Mouse (Mus musculus): ENCODE measurements around the gene Olfr1330. TPM values are rescaled to one million over a fixed set of nuclear protein-coding genes. Genes with fewer than 3 reads are reported as not detected.

Olfr1330 gene
- polyA plus RNA-seq (2014; fragmentation: Illumina TruSeq; extraction: RNeasy Lipid Tissue Mini Kit (QIAGEN cat#74804); ENCODE audit: low read depth, low replicate concordance) = not detected

GRCm38 (mm10) chr4:118888297-118888696, at the start of gene Olfr1330:
TSS of gene Olfr1330 (plus strand) at chr4:118888597.

GRCm38 (mm10) chr4:118864349-118864748, 24.0 kb upstream of the Olfr1330 start, which contains the start of gene Olfr1331:
TSS of gene Olfr1331 (plus strand) at chr4:118864649.

GRCm38 (mm10) chr4:118917365-118917764, 29.0 kb downstream of the Olfr1330 start, which contains the start of gene Olfr1329:
TSS of gene Olfr1329 (minus strand) at chr4:118917465.

GRCm38 (mm10) chr4:118938512-118938911, 50.1 kb downstream of the Olfr1330 start, which contains the start of gene Olfr1328:
TSS of gene Olfr1328 (minus strand) at chr4:118938612.

Other genes with a start within 250 kb of the Olfr1330 start
- not detected for gene Olfr62, start 229.6 kb upstream of the Olfr1330 start, polyA plus RNA-seq (2014; fragmentation: Illumina TruSeq; extraction: RNeasy Lipid Tissue Mini Kit (QIAGEN cat#74804); ENCODE audit: low read depth, low replicate concordance)
- not detected for gene Olfr1342, start 195.8 kb upstream of the Olfr1330 start, polyA plus RNA-seq (2014; fragmentation: Illumina TruSeq; extraction: RNeasy Lipid Tissue Mini Kit (QIAGEN cat#74804); ENCODE audit: low read depth, low replicate concordance)
- 0.16 TPM for gene Olfr1341, start 185.1 kb upstream of the Olfr1330 start, polyA plus RNA-seq (2014; fragmentation: Illumina TruSeq; extraction: RNeasy Lipid Tissue Mini Kit (QIAGEN cat#74804); ENCODE audit: low read depth, low replicate concordance)
- gene Olfr1340, start 168.5 kb upstream of the Olfr1330 start, polyA plus RNA-seq (2014; fragmentation: Illumina TruSeq; extraction: RNeasy Lipid Tissue Mini Kit (QIAGEN cat#74804); ENCODE audit: low read depth, low replicate concordance) = not detected
- gene Olfr1339, start 156.4 kb upstream of the Olfr1330 start, polyA plus RNA-seq (2014; fragmentation: Illumina TruSeq; extraction: RNeasy Lipid Tissue Mini Kit (QIAGEN cat#74804); ENCODE audit: low read depth, low replicate concordance) = not detected
- gene Olfr1338, start 129.9 kb upstream of the Olfr1330 start, polyA plus RNA-seq (2014; fragmentation: Illumina TruSeq; extraction: RNeasy Lipid Tissue Mini Kit (QIAGEN cat#74804); ENCODE audit: low read depth, low replicate concordance) = 2.2 TPM
- gene Olfr1337, start 106.0 kb upstream of the Olfr1330 start, polyA plus RNA-seq (2014; fragmentation: Illumina TruSeq; extraction: RNeasy Lipid Tissue Mini Kit (QIAGEN cat#74804); ENCODE audit: low read depth, low replicate concordance) = not detected
- gene Olfr1335, start 78.7 kb upstream of the Olfr1330 start, polyA plus RNA-seq (2014; fragmentation: Illumina TruSeq; extraction: RNeasy Lipid Tissue Mini Kit (QIAGEN cat#74804); ENCODE audit: low read depth, low replicate concordance) = not detected
- gene Olfr1333, start 52.3 kb upstream of the Olfr1330 start, polyA plus RNA-seq (2014; fragmentation: Illumina TruSeq; extraction: RNeasy Lipid Tissue Mini Kit (QIAGEN cat#74804); ENCODE audit: low read depth, low replicate concordance) = not detected
- gene Olfr1331, start 23.9 kb upstream of the Olfr1330 start, polyA plus RNA-seq (2014; fragmentation: Illumina TruSeq; extraction: RNeasy Lipid Tissue Mini Kit (QIAGEN cat#74804); ENCODE audit: low read depth, low replicate concordance) = not detected
- gene Olfr1329, start 28.9 kb downstream of the Olfr1330 start, polyA plus RNA-seq (2014; fragmentation: Illumina TruSeq; extraction: RNeasy Lipid Tissue Mini Kit (QIAGEN cat#74804); ENCODE audit: low read depth, low replicate concordance) = not detected
- gene Olfr1328, start 50.0 kb downstream of the Olfr1330 start, polyA plus RNA-seq (2014; fragmentation: Illumina TruSeq; extraction: RNeasy Lipid Tissue Mini Kit (QIAGEN cat#74804); ENCODE audit: low read depth, low replicate concordance) = not detected
- 0.21 TPM for gene Lao1, start 73.0 kb downstream of the Olfr1330 start, polyA plus RNA-seq (2014; fragmentation: Illumina TruSeq; extraction: RNeasy Lipid Tissue Mini Kit (QIAGEN cat#74804); ENCODE audit: low read depth, low replicate concordance)
- 15.8 TPM for gene Slc2a1, start 220.1 kb downstream of the Olfr1330 start, polyA plus RNA-seq (2014; fragmentation: Illumina TruSeq; extraction: RNeasy Lipid Tissue Mini Kit (QIAGEN cat#74804); ENCODE audit: low read depth, low replicate concordance)

Measured in adipose tissue, adult 10 weeks (tissue).